Mouse (Mus musculus): ENCODE measurements around the gene Fbxw2.
"Not testable (repeated sequence)": the region's sequence is repeated elsewhere in the genome, so short reads cannot be mapped to it uniquely, and the experiment has no call there.

The Fbxw2 gene

DNA sequence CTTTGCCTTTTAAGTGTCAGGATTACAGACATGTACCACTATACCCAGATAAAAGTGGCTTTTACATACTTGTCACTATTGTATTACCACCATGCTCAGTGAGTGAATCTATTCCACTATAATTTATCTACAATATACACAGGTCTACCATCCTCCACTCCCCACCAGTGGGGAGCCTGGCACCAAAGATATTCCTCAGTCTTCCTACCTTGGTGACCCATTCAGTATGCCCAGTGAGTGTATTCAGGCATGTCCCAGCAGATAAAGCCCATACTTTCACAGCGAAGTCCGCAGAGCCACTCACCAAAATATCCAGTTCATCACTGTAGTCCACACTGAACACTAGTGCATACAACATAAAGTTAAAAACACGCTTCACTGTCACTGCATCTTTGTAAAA is 15.3 kb downstream of the Fbxw2 start:
- no peak for DNase-seq (ENCODE audit: low spot score)

DNA sequence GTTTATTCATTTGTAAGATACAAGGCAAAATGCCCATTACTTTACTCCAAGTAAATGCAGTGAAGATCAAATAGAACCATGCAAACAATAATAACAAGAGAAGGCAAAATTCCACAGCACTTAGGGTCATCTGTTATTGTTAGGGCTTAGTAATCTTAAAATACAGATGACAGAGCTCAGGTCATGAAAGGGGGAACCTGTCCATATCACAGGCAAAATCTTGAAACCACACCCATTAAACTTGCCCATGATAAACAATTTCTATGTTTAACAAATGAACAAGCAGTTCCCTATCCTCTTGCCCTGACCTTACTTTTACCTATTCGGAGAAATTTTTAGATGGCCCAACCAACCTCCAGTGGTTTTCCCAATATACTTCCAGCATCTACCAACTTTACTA is 16.5 kb downstream of the Fbxw2 start:
- no peak for DNase-seq (ENCODE audit: low spot score)

DNA sequence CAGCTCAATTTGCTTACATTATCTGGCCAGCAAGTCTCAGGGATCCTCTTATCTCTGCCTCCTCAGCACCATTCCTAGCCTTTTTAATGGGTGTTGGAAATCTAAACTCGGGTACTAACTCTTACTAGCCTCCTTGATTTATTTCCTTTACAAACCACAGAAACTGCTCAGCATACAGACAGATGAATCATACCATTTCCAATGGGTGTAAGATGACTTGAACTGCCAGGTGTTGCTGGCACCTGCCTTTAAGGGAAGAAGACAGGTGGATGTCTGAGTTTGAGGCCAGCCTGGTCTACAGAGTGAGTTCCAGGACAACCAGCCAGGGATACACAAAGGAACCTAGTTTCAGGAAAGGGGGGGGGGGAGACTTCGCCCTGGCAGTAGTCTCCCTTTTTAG is 18.1 kb downstream of the Fbxw2 start:
- no peak for DNase-seq (ENCODE audit: low spot score)

DNA sequence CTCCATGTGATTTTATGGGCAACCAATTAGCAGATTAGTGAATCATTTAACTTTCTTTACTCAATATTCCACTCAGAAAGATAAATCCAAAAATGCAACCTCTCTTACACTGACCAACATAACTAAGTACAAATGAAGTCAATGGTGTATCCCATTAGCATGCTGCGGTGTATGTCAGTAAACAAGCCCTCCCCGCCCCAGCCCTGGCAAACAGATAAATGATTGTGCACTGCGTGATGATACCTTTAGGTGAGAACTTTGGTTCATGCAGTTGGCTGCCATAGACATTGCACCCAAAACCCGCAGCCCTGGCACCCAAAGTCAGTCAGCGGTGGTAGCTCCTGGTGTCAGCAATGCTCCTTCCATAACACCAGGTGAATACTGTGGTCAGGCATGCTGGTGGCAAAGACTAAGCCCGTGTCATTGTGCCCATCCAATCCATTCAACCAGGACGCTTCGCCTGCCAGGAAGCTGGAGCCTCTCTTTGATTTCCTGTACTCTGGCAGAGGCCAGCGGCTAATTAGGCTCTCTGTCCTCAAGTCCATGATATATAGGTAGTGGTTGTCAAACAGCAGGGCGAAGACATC is 20.7 kb downstream of the Fbxw2 start:
- no peak for DNase-seq (ENCODE audit: low spot score)

DNA sequence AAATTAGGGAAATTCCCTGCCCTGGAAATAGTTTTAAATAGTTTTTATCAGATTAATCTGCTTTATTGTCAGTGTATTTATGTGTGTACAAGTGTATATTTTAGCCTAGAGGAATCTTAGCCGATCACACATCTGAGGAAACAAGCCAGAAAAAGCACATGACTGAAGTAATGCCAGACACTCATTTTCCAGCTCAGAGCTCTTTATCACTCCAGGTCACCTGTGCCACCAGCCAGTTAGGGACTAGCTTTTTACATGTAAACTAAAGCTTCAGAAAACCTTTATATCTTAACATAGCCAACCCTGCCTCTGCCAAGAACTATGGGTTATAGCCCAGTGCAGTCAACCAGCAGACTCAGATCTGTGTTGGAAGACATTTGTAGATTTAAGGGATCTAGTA is 21.3 kb downstream of the Fbxw2 start:
- DNase-seq (ENCODE audit: low spot score) = no peak

DNA sequence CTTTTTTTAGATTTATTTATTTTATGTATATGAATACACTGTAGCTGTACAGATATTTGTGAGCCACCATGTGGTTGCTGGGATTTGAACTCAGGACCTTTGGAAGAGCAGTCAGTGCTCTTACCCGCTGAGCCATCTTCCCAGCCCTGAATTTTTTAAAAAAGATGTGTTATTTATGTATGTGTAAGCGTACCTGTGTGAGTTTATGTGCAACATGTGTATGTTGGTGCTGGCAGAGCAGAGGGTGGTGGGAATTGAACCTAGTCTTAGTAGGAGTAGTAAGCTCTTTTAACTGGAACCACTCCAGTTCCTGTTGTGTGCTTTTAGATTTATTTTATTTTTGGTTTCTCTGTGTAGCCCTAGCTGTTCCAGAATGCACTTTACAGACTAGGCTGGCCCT is 21.9 kb downstream of the Fbxw2 start:
- no peak for DNase-seq (ENCODE audit: low spot score)

DNA sequence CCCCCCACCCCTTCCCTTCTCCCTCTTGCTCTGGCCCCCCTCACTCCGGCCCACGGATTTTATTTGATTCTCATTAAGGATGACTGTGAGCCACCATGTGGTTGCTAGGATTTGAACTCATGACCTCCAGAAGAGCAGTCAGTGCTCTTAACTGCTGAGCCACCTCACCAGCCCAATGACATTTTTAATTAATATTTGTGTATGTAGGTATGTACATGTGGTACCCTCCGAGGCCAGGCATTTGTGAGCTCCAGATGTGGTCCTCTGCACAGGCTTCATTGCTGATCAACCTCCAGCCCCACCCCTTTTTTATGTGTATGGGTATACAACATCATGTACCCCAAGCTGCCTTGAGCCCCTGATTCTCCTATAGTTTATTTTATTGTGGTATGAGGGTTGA is 22.4 kb downstream of the Fbxw2 start:
- DNase-seq (ENCODE audit: low spot score) = no peak

DNA sequence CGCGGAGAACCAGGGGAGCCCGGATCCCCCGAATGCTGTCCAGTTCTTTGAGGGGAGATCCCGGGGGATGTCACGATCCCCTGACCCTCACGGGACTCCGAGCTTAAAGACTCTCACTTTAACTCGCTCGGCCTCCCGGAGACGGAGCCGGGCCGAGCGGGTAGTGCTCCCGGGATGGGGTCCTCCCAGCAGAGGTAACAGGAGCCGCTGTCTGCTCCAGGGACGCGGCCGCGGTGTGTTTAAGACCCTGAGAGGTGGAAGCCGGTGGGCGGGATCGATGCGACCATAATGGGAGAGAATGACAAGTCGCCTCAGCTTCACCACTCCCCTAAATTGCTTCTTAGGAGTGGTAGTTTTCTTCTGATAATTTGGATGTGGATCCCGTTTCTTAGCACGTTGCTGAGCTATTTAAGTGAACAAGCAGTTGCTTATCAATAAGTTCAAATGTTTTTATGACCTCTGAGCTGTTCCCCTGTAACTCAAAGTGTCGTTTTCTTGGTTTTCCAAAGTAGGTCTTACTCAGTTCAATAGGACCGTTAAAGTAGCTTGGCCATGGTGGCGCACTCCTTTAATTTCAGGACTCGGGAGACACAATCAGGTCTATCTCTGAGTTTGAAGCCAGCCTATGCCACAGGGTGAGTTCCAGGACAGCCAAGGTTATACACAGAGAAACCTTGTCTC is 23.4 kb downstream of the Fbxw2 start:
- peak; percentile 15 for DNase-seq (ENCODE audit: low spot score)

DNA sequence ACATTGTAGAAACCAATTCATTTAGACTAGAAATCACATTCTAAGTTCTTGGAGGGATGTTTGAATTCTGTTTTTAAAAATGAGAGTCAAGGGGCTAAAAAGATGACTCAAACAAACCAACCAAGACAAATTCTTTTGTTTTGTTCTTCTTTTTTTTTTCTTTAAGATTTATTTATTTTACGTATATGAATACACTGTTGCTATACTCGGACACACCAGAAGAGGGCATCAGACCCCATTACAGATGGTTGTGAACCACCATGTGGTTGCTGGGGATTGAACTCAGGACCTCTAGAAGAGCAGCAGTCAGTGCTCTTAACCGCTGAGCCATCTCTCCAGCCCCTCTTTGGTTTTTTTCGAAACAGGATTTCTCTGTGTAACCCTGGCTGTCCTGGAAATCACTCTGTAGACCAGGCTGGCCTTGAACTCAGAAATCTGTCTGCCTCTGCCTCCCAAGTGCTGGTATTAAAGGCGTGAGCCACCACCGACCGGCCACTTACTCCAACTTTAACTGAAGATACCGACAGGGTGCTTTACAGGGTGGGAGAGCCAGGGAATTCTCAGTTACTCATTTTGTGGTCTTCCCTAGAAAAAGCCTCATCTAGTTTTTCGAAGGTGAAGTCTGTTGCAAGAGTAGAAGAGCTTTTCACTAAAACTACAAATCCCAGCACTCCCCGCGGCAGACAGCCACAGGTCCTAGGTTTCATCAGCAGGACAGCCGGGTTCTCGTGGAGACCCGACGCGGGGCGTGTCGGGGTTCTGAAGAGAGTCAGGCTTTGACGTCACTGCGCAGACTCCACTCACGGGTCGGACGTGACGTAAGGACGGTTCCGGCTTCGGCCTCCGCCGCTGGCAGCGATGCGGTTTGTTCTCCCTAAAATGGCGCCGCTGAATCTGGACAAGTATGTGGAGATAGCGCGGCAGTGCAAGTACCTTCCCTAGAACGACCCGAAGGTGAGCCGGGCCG is 24.3 kb downstream of the Fbxw2 start:
- peak; percentile 98 for DNase-seq (ENCODE audit: low spot score)

DNA sequence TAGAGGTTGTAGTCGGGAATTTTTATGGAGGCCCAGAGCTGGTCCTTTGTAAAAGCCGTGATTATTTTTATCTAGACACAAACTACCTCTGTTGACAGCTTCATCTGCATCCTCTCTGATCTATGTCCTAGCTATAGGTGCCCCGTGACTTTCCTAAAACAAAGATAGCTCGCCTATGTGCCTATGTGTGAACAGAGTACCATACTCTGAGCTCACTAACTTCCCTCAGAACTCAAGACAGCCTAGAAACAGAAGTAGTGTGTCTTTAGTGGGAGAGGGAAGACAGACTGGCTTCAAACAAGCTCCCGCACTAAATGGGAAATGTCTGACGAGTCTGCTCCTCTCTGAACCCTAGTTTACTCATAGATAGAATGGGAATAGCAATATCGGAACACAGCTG is 25.7 kb downstream of the Fbxw2 start:
- DNase-seq (ENCODE audit: low spot score) = no peak

DNA sequence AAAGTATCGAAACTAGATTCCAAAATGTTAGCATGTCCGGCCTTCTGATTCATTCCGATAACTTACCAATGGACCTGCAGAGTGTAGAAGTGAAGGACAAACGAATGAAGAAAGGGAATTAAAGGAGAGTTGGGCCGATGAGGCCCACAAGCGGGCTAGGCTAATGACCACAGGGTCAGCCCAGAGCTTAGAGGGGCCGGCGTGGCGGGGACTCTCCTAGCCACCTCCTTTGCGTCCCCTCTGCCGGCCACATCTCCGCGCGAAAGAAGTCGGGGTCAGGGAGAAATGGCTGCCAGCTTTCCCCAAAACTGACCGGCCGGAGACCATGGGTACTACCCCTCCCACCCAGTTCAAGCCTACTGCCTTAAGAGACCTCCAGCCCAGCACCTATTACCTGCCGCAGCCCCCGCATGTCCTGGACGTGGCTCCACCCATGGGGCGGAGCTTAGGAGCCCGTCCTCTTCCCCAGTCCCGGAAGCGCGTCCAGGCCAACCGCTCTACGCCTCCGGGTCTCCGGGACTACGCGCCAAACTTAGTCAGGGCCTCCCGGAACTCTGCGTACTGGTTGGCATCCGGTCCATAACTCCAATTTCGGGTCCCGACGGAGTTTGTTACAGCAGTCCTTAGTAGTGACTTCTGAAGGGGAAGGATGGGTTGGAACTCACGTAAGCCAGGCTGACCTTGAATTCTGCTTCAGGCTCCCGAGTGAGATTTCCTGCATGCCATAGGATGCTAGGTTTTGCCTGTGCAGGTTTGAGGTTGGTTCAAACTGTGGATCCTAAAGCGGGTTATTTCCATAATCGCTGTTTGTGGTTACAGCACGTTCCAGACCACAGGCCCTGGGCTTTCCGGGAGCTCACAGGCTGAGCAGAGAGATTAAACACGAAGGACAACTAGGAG is 26.5 kb downstream of the Fbxw2 start, which contains the start of gene Rabepk:
TSS of gene Rabepk (minus strand) at position 556 of the 900 bp plus-strand sequence.
- DNase-seq (ENCODE audit: low spot score) = peak; percentile 85

DNA sequence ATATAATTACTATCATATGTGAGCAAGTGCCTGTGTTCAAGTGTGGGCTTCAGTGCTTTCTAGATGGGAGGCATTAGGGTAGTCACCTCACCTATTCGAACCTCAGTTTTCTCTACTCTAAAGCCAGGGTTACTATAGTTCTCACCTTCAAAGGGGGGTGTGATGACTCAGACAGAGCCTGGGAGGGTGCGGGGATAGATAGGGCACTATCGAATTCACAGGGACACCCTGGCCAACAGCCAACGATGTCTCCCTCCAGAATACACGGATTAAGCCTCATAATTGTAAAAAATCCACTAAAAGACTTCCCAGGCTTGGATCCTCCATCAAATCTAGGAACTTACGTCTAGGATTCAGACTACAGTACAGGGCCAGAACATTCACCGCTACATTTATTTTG is 30.7 kb downstream of the Fbxw2 start:
- DNase-seq (ENCODE audit: low spot score) = no peak

DNA sequence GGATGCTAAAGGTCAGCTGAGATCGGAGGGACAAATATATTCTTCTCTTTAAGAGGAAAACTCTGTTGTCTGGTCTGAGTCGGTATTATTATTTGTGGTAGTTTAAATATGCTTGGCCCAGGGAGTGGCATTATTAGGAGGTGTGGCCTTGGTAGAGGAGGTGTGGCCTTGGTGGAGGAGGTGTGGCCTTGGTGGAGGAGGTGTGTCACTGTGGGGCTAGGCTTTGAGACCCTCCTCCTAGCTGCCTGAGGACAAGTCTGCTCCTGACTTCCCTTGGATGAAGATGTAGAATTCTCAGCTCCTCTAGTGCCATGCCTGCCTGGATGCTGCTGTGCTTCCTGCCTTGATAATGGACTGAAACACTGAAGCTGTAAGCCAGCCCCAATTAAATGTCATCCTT is 31.6 kb downstream of the Fbxw2 start:
- no peak for DNase-seq (ENCODE audit: low spot score)

DNA sequence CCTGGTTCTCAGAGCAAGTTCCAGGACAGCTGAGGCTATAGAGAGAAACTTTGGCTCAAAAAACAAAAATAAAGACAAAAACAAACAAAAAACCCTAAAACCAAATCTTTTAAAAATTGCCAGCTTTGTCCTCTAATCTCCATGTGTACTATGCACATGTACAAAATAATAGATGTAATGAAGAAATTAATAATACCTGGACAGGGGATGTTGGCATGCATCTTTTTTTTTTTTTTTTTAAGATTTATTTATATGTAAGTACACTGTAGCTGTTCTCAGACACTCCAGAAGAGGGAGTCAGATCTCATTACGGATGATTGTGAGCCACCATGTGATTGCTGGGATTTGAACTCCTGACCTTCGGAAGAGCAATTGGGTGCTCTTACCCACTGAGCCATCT is 33.6 kb downstream of the Fbxw2 start:
- DNase-seq (ENCODE audit: low spot score) = not testable (repeated sequence)

DNA sequence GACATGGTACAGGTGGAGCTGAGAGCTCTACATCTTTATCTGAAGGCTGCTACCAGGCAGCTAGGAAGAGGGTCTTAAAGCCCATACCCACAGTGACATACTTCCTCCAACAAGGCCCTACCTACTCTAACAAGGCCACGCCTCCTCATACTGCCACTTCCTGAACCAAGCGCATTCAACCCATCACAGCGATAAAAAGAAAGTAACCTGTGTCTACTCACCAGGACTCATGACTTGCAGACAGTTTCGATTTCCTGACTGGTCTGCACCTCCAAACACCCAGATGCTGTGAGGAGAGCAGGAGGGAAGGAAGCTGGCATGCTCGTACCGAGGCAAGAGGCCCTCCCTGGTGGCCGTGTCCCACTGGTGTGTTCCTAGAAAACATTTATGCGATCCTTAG is 35.8 kb downstream of the Fbxw2 start:
- no peak for DNase-seq (ENCODE audit: low spot score)

DNA sequence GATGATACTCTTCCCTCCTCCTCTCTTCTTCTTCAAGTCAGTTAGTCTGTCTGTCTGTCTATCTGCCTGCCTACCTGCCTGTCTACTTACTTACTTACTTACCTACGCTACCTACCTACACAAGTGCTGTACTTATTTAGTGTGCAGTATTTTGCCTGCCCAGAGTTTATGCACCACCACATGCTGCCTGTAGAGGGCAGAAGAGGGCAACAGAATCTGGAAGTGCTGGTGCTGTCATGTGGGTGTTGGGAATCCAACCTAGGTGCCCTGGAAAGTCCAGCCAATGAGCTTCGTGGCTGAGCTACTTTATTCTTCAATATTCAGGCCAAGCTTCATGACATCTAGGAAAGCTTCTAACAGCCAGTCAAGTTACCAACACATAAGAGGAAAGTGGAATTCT is 42.0 kb downstream of the Fbxw2 start:
- peak; percentile 22 for DNase-seq (ENCODE audit: low spot score)

DNA sequence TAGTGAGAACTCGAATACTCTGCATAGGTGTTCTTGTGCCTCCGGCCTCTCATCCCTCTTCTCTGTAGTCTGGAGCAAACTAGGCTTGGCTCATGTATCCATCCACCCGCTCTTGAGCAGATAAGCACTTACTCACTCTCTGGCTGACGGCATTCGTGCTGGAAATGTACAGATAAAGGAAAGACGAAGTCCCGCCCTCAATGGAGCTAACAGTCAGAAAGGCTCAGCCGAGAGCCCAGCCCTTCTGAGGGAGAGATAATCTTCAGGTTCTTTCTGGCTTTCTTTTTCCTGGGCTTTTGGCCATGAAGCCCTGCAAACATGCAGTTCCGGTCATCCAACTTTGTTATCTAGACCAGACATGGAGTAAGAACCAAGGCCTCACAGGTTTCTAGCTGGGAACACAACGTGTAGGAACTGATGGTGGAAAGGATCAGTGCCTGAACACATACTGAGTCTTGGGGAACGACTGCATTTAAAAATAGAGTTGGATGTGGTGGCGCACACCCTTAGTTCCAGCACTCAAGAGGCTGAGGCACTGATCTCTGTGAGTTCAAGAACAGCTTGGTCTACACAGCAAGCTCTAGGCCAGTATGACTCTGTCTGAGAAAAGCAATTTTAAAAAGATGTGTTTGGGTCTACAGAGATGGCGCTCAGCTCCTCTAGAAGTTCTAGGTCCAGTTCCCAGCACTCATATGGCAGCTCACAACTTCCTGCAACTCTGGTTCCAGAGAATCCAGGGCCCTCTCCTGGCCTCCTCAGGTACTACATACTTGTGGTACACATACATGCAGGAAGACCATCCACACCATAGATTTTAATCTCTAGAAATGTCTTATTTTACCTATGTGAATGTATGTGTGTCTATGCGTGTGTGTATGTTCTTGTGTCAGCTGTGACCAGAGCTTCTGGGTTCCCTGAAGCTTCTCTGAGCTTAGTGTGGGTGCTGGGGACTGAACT is 42.8 kb downstream of the Fbxw2 start:
- no peak for DNase-seq (ENCODE audit: low spot score)

DNA sequence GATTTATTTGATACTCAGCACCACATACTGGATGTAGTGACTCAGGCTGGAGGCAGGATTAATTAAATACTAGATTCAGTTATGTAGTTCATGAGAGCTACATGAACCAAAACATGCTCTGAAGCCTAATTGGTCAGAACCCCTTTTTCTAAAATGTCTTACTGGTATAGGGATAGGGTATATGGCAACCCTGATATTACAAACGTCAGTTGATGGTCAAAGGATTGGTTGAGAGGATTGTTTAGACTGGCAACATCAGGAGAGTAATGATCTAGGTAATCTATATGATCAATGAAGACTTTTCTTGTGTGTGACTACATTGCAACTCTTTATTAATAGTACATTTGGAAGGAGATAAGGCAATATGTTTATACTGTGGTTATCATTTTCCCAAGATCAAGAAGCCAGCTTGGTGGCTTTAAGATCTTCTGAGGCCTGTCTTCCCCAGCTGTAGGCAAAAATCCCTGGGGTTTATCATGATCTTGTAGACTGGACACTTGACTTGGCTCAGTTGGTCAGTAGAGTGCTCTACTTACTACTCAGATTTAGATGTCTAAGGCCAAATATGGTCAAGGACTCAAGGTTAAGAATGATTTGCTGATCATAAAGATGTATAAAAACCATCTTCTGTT is 48.8 kb downstream of the Fbxw2 start:
- DNase-seq (ENCODE audit: low spot score) = no peak

DNA sequence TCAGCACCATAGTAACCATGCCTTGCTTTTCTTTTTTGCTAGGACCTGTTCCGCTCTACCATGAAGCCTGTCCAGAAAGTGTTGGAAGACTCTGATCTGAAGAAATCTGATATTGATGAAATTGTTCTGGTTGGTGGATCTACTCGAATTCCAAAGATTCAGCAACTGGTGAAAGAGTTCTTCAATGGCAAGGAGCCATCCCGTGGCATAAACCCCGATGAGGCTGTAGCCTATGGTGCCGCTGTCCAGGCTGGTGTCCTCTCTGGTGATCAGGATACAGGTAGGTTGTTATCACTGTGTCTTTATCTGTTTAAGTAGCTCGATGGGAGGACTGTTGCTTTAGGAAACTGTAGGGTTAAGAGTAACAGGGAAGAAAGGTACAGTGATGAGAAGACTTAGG is 51.6 kb downstream of the Fbxw2 start:
- DNase-seq (ENCODE audit: low spot score) = no peak

DNA sequence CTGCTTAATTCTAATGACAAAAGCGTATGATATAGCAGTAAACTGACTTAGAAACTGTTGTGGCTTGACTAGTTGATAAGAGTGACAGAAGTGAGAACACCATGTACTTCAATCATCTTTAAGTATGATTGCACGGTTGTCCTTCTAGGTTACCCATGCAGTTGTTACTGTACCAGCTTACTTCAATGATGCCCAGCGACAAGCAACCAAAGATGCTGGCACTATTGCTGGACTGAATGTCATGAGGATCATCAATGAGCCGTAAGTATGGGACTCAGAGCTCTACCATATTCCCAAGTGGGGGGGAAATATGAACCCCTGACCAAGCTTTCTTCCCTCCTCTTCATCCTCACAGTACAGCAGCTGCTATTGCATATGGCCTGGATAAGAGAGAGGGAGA is 52.4 kb downstream of the Fbxw2 start:
- DNase-seq (ENCODE audit: low spot score) = no peak
